Mouse (Mus musculus) myocyte (in vitro differentiated cells): ENCODE measurements at regions not wholly inside any gene's neighbourhood (a gene's known extent, or its start where the extent isn't known, plus 50 kb on each side); places are given as distances from the start of the nearest gene placed in this dataset.

ENCODE experiments used
- MAX ChIP-seq: IDR thresholded peaks from one replicate; pipeline ENCODE4 v1.6.1; 2011; ENCODE audit warnings: low read depth, mild to moderate bottlenecking, control low read depth
- MYOG ChIP-seq, 3 experiments: IDR thresholded peaks; one replicate each; pipeline ENCODE4 v1.6.1; 2011; ENCODE audit warnings: control low read depth in 2 of 3, low read depth in 2 of 3, mild to moderate bottlenecking in 2 of 3; ENCODE audit not compliant: insufficient read length in 2 of 3, control insufficient read depth in 1 of 3, insufficient read depth in 1 of 3
- POLR2A ChIP-seq: IDR thresholded peaks from one replicate; pipeline ENCODE4 v1.6.1; 2011; ENCODE audit warnings: low read depth, mild to moderate bottlenecking, control low read depth, moderate library complexity; ENCODE audit not compliant: insufficient read length
- TCF12 ChIP-seq: IDR thresholded peaks from one replicate; pipeline ENCODE4 v1.6.1; 2011; ENCODE audit warnings: mild to moderate bottlenecking, control low read depth; ENCODE audit not compliant: poor library complexity, insufficient read depth, severe bottlenecking
- USF1 ChIP-seq: IDR thresholded peaks from one replicate; pipeline ENCODE4 v1.6.1; 2011; ENCODE audit warnings: low read depth, mild to moderate bottlenecking, control low read depth, moderate library complexity

GRCm38 (mm10) chr12:25757014-25757413 lies 658.0 kb downstream of the Rnf144a start:
- TF ChIP-seq MAX = no peak
- TF ChIP-seq MYOG (IDR thresholded peaks at IDR 0.05; ENCODE audit: control insufficient read depth in 1 of 3, insufficient read depth in 1 of 3, insufficient read length in 2 of 3, low read depth in 2 of 3) = no peak
- TF ChIP-seq POLR2A = no peak
- no peak for TF ChIP-seq TCF12
- TF ChIP-seq USF1 = no peak
